Mouse (Mus musculus): ENCODE measurements around the gene H2-D1. TPM values are rescaled to one million over a fixed set of nuclear protein-coding genes. Genes with fewer than 3 reads are reported as not detected.

The H2-D1 gene
- total and polyA plus RNA-seq, 2 experiments = 506 to 676 TPM

Other genes starting within 250 kb of the H2-D1 start
Only the 30 nearest of the 35 such genes appear.
- 3.0 and 3.6 TPM in 2 replicates for gene Ddah2, start 203.7 kb upstream of the H2-D1 start, total RNA-seq (2014; rRNA removed)
- gene Ddah2, start 203.7 kb upstream of the H2-D1 start, polyA plus RNA-seq (2012; rRNA removed) = 3.8 and 3.9 TPM in 2 replicates
- not detected in 2 replicates for gene Ly6g6c, start 197.3 kb upstream of the H2-D1 start, total RNA-seq (2014; rRNA removed)
- not detected in 2 replicates for gene Ly6g6c, start 197.3 kb upstream of the H2-D1 start, polyA plus RNA-seq (2012; rRNA removed)
- 0.18 TPM in 1 of 2 replicates, not detected in the other for gene Mpig6b, start 196.5 kb upstream of the H2-D1 start, total RNA-seq (2014; rRNA removed)
- gene Mpig6b, start 196.5 kb upstream of the H2-D1 start, polyA plus RNA-seq (2012; rRNA removed) = 0.06 TPM in 1 of 2 replicates, not detected in the other
- gene Ly6g6e, start 185.8 kb upstream of the H2-D1 start, total RNA-seq (2014; rRNA removed) = 0.37 TPM in 1 of 2 replicates, not detected in the other
- 0.33 and 0.35 TPM in 2 replicates for gene Ly6g6e, start 185.8 kb upstream of the H2-D1 start, polyA plus RNA-seq (2012; rRNA removed)
- gene Ly6g6d, start 184.7 kb upstream of the H2-D1 start, total RNA-seq (2014; rRNA removed) = 0.47 TPM in 1 of 2 replicates, not detected in the other
- 0.24 and 0.67 TPM in 2 replicates for gene Ly6g6d, start 184.7 kb upstream of the H2-D1 start, polyA plus RNA-seq (2012; rRNA removed)
- gene Ly6g6f, start 177.1 kb upstream of the H2-D1 start, total RNA-seq (2014; rRNA removed) = not detected in 2 replicates
- 0.07 TPM in 2 replicates for gene Ly6g6f, start 177.1 kb upstream of the H2-D1 start, polyA plus RNA-seq (2012; rRNA removed)
- gene Abhd16a, start 173.5 kb upstream of the H2-D1 start, total RNA-seq (2014; rRNA removed) = 62.2 and 63.3 TPM in 2 replicates
- gene Abhd16a, start 173.5 kb upstream of the H2-D1 start, polyA plus RNA-seq (2012; rRNA removed) = 78.4 and 83.0 TPM in 2 replicates
- gene Ly6g5c, start 154.5 kb upstream of the H2-D1 start, total RNA-seq (2014; rRNA removed) = not detected in 2 replicates
- gene Ly6g5c, start 154.5 kb upstream of the H2-D1 start, polyA plus RNA-seq (2012; rRNA removed) = not detected in 2 replicates
- gene Ly6g5b, start 147.3 kb upstream of the H2-D1 start, total RNA-seq (2014; rRNA removed) = 0.40 and 0.46 TPM in 2 replicates
- 0.26 and 0.62 TPM in 2 replicates for gene Ly6g5b, start 147.3 kb upstream of the H2-D1 start, polyA plus RNA-seq (2012; rRNA removed)
- gene Gpank1, start 141.3 kb upstream of the H2-D1 start, total RNA-seq (2014; rRNA removed) = 9.6 and 9.8 TPM in 2 replicates
- 10.5 and 11.4 TPM in 2 replicates for gene Gpank1, start 141.3 kb upstream of the H2-D1 start, polyA plus RNA-seq (2012; rRNA removed)
- 60.9 and 111 TPM in 2 replicates for gene Csnk2b, start 140.7 kb upstream of the H2-D1 start, total RNA-seq (2014; rRNA removed)
- 215 and 228 TPM in 2 replicates for gene Csnk2b, start 140.7 kb upstream of the H2-D1 start, polyA plus RNA-seq (2012; rRNA removed)
- 9.8 and 11.4 TPM in 2 replicates for gene D17H6S53E, start 136.4 kb upstream of the H2-D1 start, total RNA-seq (2014; rRNA removed)
- gene D17H6S53E, start 136.4 kb upstream of the H2-D1 start, polyA plus RNA-seq (2012; rRNA removed) = 12.4 and 18.3 TPM in 2 replicates
- 432 and 465 TPM in 2 replicates for gene Apom, start 130.7 kb upstream of the H2-D1 start, total RNA-seq (2014; rRNA removed)
- gene Apom, start 130.7 kb upstream of the H2-D1 start, polyA plus RNA-seq (2012; rRNA removed) = 510 and 575 TPM in 2 replicates
- 28.1 and 40.9 TPM in 2 replicates for gene Bag6, start 127.6 kb upstream of the H2-D1 start, total RNA-seq (2014; rRNA removed)
- gene Bag6, start 127.6 kb upstream of the H2-D1 start, polyA plus RNA-seq (2012; rRNA removed) = 88.4 and 119 TPM in 2 replicates
- 12.4 and 23.2 TPM in 2 replicates for gene Prrc2a, start 97.8 kb upstream of the H2-D1 start, total RNA-seq (2014; rRNA removed)
- 103 and 144 TPM in 2 replicates for gene Prrc2a, start 97.8 kb upstream of the H2-D1 start, polyA plus RNA-seq (2012; rRNA removed)
- 8.6 and 13.3 TPM in 2 replicates for gene Aif1, start 86.7 kb upstream of the H2-D1 start, total RNA-seq (2014; rRNA removed)
- 1.6 and 2.5 TPM in 2 replicates for gene Aif1, start 86.7 kb upstream of the H2-D1 start, polyA plus RNA-seq (2012; rRNA removed)
- 10.2 and 13.0 TPM in 2 replicates for gene Lst1, start 74.3 kb upstream of the H2-D1 start, total RNA-seq (2014; rRNA removed)
- gene Lst1, start 74.3 kb upstream of the H2-D1 start, polyA plus RNA-seq (2012; rRNA removed) = 5.9 and 11.8 TPM in 2 replicates
- gene Ltb, start 68.3 kb upstream of the H2-D1 start, total RNA-seq (2014; rRNA removed) = 1.8 and 3.0 TPM in 2 replicates
- 2.6 and 4.7 TPM in 2 replicates for gene Ltb, start 68.3 kb upstream of the H2-D1 start, polyA plus RNA-seq (2012; rRNA removed)
- gene Tnf, start 60.7 kb upstream of the H2-D1 start, total RNA-seq (2014; rRNA removed) = 0.13 TPM in 1 of 2 replicates, not detected in the other
- gene Tnf, start 60.7 kb upstream of the H2-D1 start, polyA plus RNA-seq (2012; rRNA removed) = 0.15 and 0.29 TPM in 2 replicates
- gene Lta, start 57.4 kb upstream of the H2-D1 start, total RNA-seq (2014; rRNA removed) = 0.27 TPM in 1 of 2 replicates, not detected in the other
- 0.06 TPM in 1 of 2 replicates, not detected in the other for gene Lta, start 57.4 kb upstream of the H2-D1 start, polyA plus RNA-seq (2012; rRNA removed)
- 0.37 TPM in 1 of 2 replicates, not detected in the other for gene Gm16181, start 41.9 kb upstream of the H2-D1 start, total RNA-seq (2014; rRNA removed)
- not detected in 2 replicates for gene Gm16181, start 41.9 kb upstream of the H2-D1 start, polyA plus RNA-seq (2012; rRNA removed)
- 0.28 and 0.34 TPM in 2 replicates for gene Atp6v1g2, start 29.1 kb upstream of the H2-D1 start, total RNA-seq (2014; rRNA removed)
- gene Atp6v1g2, start 29.1 kb upstream of the H2-D1 start, polyA plus RNA-seq (2012; rRNA removed) = 1.6 and 2.7 TPM in 2 replicates
- 7.5 and 7.6 TPM in 2 replicates for gene Nfkbil1, start 26.9 kb upstream of the H2-D1 start, total RNA-seq (2014; rRNA removed)
- gene Nfkbil1, start 26.9 kb upstream of the H2-D1 start, polyA plus RNA-seq (2012; rRNA removed) = 7.5 and 8.6 TPM in 2 replicates
- gene Ddx39b, start 21.0 kb upstream of the H2-D1 start, total RNA-seq (2014; rRNA removed) = 37.0 and 43.6 TPM in 2 replicates
- 64.9 and 103 TPM in 2 replicates for gene Ddx39b, start 21.0 kb upstream of the H2-D1 start, polyA plus RNA-seq (2012; rRNA removed)
- gene H2-Q1, start 57.7 kb downstream of the H2-D1 start, total RNA-seq (2014; rRNA removed) = 9.1 and 11.1 TPM in 2 replicates
- gene H2-Q1, start 57.7 kb downstream of the H2-D1 start, polyA plus RNA-seq (2012; rRNA removed) = 4.4 and 5.5 TPM in 2 replicates
- 0.81 and 1.2 TPM in 2 replicates for gene H2-Q2, start 79.5 kb downstream of the H2-D1 start, total RNA-seq (2014; rRNA removed)
- gene H2-Q2, start 79.5 kb downstream of the H2-D1 start, polyA plus RNA-seq (2012; rRNA removed) = 0.37 and 0.75 TPM in 2 replicates
- 31.5 and 32.7 TPM in 2 replicates for gene H2-Q4, start 116.9 kb downstream of the H2-D1 start, total RNA-seq (2014; rRNA removed)
- gene H2-Q4, start 116.9 kb downstream of the H2-D1 start, polyA plus RNA-seq (2012; rRNA removed) = 36.2 and 61.8 TPM in 2 replicates
- gene H2-Q6, start 162.1 kb downstream of the H2-D1 start, total RNA-seq (2014; rRNA removed) = 11.4 and 13.2 TPM in 2 replicates
- 18.2 and 40.0 TPM in 2 replicates for gene H2-Q6, start 162.1 kb downstream of the H2-D1 start, polyA plus RNA-seq (2012; rRNA removed)
- gene H2-Q7, start 176.4 kb downstream of the H2-D1 start, total RNA-seq (2014; rRNA removed) = 40.7 and 56.7 TPM in 2 replicates
- gene H2-Q7, start 176.4 kb downstream of the H2-D1 start, polyA plus RNA-seq (2012; rRNA removed) = 58.1 and 212 TPM in 2 replicates
- 1,696 and 1,845 TPM in 2 replicates for gene H2-Q10, start 207.4 kb downstream of the H2-D1 start, total RNA-seq (2014; rRNA removed)
- 3,073 and 3,421 TPM in 2 replicates for gene H2-Q10, start 207.4 kb downstream of the H2-D1 start, polyA plus RNA-seq (2012; rRNA removed)

Measured in liver, adult 2 months (tissue).